Mouse (Mus musculus): ENCODE data around the gene Gm10801.
"Not testable (repeated sequence)": the region's sequence is repeated elsewhere in the genome, so short reads cannot be mapped to it uniquely, and the experiment has no call there.

The Gm10801 gene

GRCm38 (mm10) chr2:98661937-98662336 lies at the start of gene Gm10801:
Gene Gm10801 (plus strand): TSS chr2:98662237.
- DNase-seq: not testable (repeated sequence)

GRCm38 (mm10) chr2:98667201-98667600 lies 5.2 kb downstream of the Gm10801 start, which contains the start of gene Gm10800:
Gene Gm10800 (minus strand): TSS chr2:98667301.
- not testable (repeated sequence) for DNase-seq

DNA sequence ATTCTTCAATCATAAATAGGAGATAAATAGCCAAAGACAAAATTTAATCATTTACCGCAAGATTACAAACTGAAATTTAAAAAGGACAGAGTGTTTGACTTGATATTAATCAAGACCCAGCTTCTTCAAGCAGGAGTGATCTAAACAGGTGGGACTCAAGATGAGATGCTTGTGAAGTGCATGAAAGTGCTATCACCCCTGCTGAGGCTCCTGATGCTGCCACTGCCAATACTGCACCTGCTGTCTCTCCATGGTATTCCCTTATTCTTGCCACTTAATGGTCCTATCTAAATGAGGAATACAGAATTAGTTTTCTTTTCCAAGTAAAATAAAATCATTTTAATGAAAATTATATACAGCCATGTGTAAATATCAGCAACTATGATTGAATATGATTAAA lies 35.5 kb downstream of the Gm10801 start:
- DNase-seq: no peak
